ENCODE assay signal across 21 mouse cellular contexts in genomic region chr11:106428106-106428505, GRCm38 (mm10). TPM values are rescaled to one million over a fixed set of nuclear protein-coding genes. Genes with fewer than 3 reads are reported as not detected.
DNase-seq lines count a peak whose midpoint lies in the region; ATAC-seq and TF ChIP-seq lines count a peak whose summit lies in the region.
"Had no signal": no experiment of that assay in that cellular context is flagged by ENCODE, and none has a peak within 500 bp of the region (broad histone marks: within the 10 kb centered on the region; RNA-seq: fewer than 3 reads in every experiment).

No protein-coding gene starts in this region.

- no peak overlapping the region for H3K4me3 ChIP-seq in G1E (ENCODE audit: low read depth, low read length)
- H3K4me3 ChIP-seq: erythroblast, embryonic 14.5 days; forebrain, embryonic 15.5 days; midbrain, embryonic 15.5 days; neural tube, embryonic 12.5 days; stomach, embryonic 15.5 days had no signal

- peak; percentile 28; the same call in 1 of the 2 replicates for ATAC-seq in G1E (ENCODE audit: extremely low read depth, insufficient number of reproducible peaks, low FRiP score, poor library complexity, severe bottlenecking)
- peak; percentile 95 for ATAC-seq in megakaryocyte, adult 5-6 weeks (ENCODE audit: poor library complexity, severe bottlenecking)
- ATAC-seq: forebrain, embryonic 15.5 days; hindbrain, embryonic 16.5 days; midbrain, embryonic 15.5 days; Patski had no signal

- intact Hi-C loops in heart, postnatal 36 days (cut with DNase I) = no loop called here

- no peak for TF ChIP-seq CTCF in G1E (IDR thresholded peaks at IDR 0.05; ENCODE audit: low read depth, low read length)

- peaks cover 87% of the 10 kb centered on the region for H3K36me3 ChIP-seq in G1E (replicated peaks)
- H3K36me3 ChIP-seq: midbrain, embryonic 15.5 days had no signal

- peak; percentile 29 to 58 for DNase-seq in heart, adult 18-20 months
- DNase-seq in heart, postnatal 36 days = no peak
- DNase-seq in 416B (ENCODE audit: low read depth) = peak; percentile 75
- peak; percentile 40 for DNase-seq in G1E (ENCODE audit: low spot score)
- no peak for DNase-seq in adrenal gland, postnatal 36 days
- no peak for DNase-seq in right cerebral cortex, postnatal 36 days (ENCODE audit: low spot score in 2 of 2)
- no peak for DNase-seq in embryo, embryonic 10.5 days (ENCODE audit: low spot score)
- DNase-seq: cerebellum, adult 11-12 months; embryo, embryonic 11 days; kidney, adult 18-20 months; kidney, postnatal 14 days; layer of hippocampus, adult 9-11 months; lung, postnatal 14 days had no signal

- no peaks in the 10 kb centered on the region for H3K9me3 ChIP-seq in G1E (replicated peaks)
- H3K9me3 ChIP-seq: forebrain, embryonic 15.5 days; midbrain, embryonic 15.5 days; neural tube, embryonic 12.5 days; stomach, embryonic 15.5 days had no signal

- H3K27me3 ChIP-seq in G1E (ENCODE audit: insufficient read depth, low read length) = no peaks in the 10 kb centered on the region
- H3K27me3 ChIP-seq: forebrain, embryonic 15.5 days; midbrain, embryonic 15.5 days; neural tube, embryonic 12.5 days; Patski; stomach, embryonic 15.5 days had no signal

- H3K4me1 ChIP-seq in G1E (ENCODE audit: insufficient read depth, low read depth, low read length) = peaks cover 21% of the 10 kb centered on the region
- H3K4me1 ChIP-seq: forebrain, embryonic 15.5 days; midbrain, embryonic 15.5 days; neural tube, embryonic 12.5 days; stomach, embryonic 15.5 days had no signal

RNA-seq across cellular contexts. Expression of gene Icam2, which starts 40.2 kb away (rescaled TPM):
- 10 to 100 TPM; 19.2 to 24.5 TPM for total RNA-seq in heart, adult 18-20 months (2021)
- 10 to 100 TPM; 30.3 to 34.9 TPM for total RNA-seq in heart, postnatal 36 days (2021)
- 3.7 and 10.3 TPM in 2 replicates for total RNA-seq in G1E (2014; fragmentation: Nextera tagmentation)
- total RNA-seq in G1E (2017) = 42.6 and 53.8 TPM in 2 replicates
- polyA plus RNA-seq in G1E (2012) = 2.1 and 3.4 TPM in 2 replicates
- 24.5 and 28.2 TPM in 2 replicates for total RNA-seq in megakaryocyte, adult 5-6 weeks (2015)
- 49.3 and 62.2 TPM in 2 replicates for total RNA-seq in megakaryocyte, adult 5-6 weeks (2017)
- total RNA-seq in adrenal gland, postnatal 36 days (2021) = 10 to 100 TPM; 14.1 to 14.7 TPM
- polyA plus RNA-seq: Patski had no signal

RNA-seq across cellular contexts. Expression of gene Ern1, which starts 59.5 kb away (rescaled TPM):
- total RNA-seq in heart, adult 18-20 months (2021) = 10 to 100 TPM; 12.1 to 12.4 TPM
- 10 to 100 TPM; 10.2 to 12.9 TPM for total RNA-seq in heart, postnatal 36 days (2021)
- total RNA-seq in G1E (2014; fragmentation: Nextera tagmentation) (44.5 and 47.7 TPM in 2 replicates), G1E (2017) (11.5 and 14.9 TPM in 2 replicates)
- polyA plus RNA-seq in G1E (2012) = 10.9 and 11.0 TPM in 2 replicates
- 37.9 and 43.1 TPM in 2 replicates for total RNA-seq in megakaryocyte, adult 5-6 weeks (2015)
- total RNA-seq in megakaryocyte, adult 5-6 weeks (2017) = 28.8 and 35.0 TPM in 2 replicates
- total RNA-seq in adrenal gland, postnatal 36 days (2021) = 100 to 1,000 TPM; 121 to 160 TPM

Comparison
In these comparisons a context has a peak if more than half of its experiments do, and no peak if none do; other contexts are left out.
1. DNase-seq: peak in heart, adult 18-20 months (2 of 2), 416B (single experiment) and G1E (single experiment); none in heart, postnatal 36 days (0 of 2), adrenal gland, postnatal 36 days (0 of 2), right cerebral cortex, postnatal 36 days (0 of 2) and embryo, embryonic 10.5 days (single experiment).